Mouse (Mus musculus) frontal cortex, adult (tissue): Measurements from ENCODE around the gene Saa1.
A peak's percentile ranks its signal among the peaks of the same experiment; 100 is the strongest.
"Not testable (repeated sequence)": the region's sequence is repeated elsewhere in the genome, so short reads cannot be mapped to it uniquely, and the experiment has no call there.

ENCODE experiments used
- ATAC-seq: cut with Nextera tagmentation; 2 replicates; pipeline ENCODE4 v1.9.2; 2017; ENCODE audit warnings: mild to moderate bottlenecking, moderate library complexity, mixed read lengths; ENCODE audit not compliant: low TSS enrichment

Gene Saa1

DNA sequence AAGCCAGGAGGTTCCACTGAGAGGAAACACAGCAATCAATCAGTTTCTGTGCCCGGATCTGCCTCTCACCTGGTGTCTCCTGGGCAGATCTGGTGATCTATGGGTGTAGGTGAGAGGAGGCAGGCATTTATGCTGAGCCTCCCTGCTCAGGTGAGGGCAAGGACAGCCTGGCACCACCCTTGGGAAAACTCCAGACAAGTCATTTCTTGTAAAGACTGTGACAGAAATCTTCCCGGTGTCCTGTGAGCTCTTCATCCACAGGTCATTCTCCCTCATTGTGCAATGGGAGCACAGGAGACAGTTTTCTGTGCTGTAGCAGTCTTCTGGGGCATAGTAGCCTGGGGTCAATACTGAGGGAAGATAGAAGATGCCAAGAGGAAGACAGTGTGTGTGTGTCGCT lies at the start of gene Saa1:
Gene Saa1, minus strand, starts transcription at position 101 of the 400 bp plus-strand sequence.
- not testable (repeated sequence) for ATAC-seq

DNA sequence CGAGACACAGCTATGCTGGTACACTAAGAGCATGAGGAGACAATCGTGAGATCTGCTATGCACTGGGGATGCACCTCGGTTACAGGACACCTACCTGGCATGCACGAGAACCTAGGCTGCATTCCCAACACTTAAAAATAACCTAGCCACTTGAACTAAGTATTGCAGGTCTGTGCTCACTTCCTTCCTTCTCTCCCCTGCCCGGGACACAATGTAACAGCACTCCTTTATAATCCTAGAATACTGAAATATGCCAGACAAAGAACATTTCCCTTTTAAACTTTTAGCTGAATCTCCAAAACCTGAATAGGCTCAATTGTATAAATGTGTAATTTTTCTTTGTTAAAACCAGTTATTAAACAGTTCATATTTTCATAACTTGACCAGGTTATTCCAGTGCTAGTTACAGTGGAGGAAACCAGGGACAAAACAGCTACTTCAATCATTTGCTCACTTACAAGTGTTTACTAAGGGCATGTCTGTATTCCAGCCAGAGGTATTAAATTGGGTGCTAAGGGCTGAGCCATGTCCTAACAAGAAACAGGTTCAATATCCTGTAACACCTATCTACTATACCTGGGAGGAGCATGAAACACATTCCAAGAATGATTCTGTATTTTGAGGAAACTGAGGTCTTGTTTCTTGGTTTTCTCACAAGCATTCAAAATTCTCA lies 46.5 kb upstream of the Saa1 start:
- ATAC-seq: no peak

DNA sequence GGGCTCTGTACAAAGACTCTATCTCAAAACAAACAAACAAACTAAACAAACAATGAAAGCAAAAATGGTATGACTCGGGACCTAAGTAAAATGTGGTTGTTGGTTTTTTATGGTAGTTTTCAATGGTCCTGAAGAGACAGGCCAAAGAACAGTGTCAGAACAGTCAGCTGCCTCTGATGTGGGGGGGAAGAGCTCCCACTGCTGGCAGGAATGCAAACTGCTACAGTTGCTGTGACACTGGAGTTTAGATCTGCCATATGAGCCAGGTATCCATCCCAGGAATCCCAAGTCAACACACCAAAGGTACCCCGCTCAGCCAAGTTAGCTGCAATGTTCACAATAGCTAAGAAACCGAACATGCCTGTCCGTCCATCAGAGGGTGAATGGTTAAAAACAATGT lies 27.9 kb upstream of the Saa1 start:
- peak; percentile 72; the same call in 1 of the 2 replicates for ATAC-seq

DNA sequence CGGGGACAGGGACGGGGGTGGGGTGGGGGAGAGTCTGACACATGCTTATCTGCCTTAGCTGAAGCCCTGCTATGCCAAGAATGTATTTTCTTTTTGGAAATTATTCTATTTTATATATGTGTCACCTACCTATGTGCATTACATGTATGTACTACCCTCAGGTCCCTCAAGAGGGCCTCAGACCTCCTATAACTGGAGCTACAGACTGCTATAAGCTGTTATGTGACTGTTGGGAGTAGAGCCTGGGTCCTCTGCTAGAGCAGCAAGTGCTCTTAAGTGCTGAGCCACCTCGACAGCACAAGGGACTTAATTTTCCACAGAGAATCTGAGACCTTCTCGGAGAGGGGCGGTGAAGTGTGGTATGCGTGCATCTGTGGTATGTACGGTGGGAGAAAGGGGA lies 25.7 kb upstream of the Saa1 start:
- ATAC-seq: no peak

DNA sequence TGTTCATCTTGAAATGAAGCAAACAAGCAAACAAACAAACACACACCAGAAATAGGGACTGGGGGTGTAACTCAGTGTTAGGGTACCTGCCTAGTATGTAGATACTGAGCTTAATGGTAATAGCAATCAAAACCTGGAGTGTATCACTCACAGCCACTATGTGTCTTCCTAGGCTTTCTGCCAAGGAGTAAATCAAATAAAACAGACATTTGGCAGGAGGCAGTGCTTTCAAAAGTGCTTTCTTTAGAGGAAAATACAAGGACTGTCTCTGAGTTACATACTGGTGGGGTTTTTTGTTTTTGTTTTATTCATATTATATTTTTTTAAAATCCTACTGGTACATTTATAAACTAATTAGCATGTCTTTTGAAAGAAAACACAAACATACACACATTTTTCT lies 24.6 kb upstream of the Saa1 start:
- no peak for ATAC-seq

DNA sequence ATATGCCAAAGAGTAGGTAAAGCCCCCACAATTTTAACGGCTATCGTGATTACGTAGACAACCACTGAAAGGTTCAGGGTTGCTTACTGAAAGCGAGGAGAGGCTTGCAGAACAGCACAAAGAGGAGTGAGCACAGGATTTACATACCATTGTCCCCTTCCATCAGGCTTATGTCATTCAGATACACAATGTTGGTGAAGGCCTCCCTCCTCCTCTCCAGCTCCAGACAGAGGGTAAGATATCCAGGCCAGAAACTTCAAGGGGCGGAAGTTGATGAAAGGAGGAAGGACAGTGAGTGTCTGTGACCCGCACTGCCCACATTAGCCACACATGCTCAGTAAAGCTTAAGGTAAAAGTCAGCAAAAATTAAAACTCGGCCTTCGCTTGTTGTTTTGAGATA lies 21.9 kb upstream of the Saa1 start:
- ATAC-seq: no peak

DNA sequence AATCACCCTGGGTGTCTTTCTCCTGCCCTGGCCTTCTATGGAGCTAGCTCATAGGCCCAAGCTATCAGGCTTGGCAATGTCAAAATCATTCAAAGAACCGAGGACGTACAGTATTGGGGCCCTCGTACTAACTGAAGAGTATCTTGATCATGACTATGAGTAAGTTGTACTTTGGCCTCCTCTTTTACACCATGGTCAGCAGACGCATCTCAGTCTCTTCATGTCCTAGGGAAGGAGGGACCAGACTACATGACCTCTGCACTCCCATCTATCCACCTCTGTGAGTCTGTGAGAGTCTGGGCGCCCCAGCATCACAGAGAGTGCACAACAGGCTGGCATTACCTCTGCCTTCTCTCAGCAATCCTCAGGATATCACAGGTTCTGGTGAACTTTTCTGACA lies 19.8 kb upstream of the Saa1 start:
- ATAC-seq: no peak

DNA sequence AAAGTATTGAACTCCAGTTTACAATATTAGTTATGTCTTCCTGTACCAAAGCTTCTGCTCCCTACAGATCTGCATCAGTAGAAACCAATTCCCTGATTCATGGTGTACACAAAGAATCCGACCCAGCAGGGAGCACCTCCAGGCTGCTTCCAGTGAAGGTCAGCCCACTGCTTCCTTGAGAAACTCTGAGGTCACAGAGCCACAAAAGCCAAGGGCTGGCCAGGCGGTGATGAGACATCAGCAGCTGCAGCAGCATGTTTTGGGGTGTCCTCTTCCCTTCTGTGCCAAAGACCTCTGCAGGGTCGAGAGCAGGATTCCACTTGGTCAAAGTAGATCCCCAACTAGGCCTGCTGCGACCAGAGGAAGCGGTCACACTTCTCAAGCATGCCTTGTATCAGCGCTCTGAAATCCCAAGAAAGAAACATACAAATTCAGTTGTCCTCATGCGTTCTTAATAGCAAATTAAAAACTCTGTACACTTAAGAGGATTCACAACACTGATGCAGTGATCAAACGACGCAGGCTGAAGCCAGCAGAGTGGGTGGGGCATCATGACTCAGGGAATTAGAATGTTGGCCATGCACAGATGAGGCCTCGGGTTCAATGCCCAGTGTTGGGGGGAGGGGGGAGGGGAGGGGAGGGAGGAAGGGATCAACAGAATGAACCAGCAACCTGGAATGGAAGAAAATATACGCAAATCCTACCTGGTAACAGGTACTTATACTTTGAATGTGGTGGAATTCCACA lies 18.4 kb upstream of the Saa1 start:
- ATAC-seq: no peak

DNA sequence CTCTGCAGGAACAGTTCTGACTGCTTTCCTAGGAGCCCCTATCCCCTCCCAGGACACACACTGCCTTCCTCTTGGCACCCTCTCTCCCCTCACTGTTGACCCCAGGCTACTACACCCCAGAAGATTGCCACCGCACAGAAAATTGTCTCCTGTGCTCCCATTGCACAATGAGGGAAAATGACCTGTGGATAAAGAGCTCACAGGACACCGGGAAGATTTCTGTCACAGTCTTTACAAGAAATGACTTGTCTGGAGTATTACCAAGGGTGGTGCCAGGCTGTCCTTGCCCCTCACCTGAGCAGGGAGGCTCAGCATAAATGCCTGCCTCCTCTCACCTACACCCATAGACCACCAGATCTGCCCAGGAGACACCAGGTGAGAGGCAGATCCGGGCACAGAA lies 8.7 kb upstream of the Saa1 start, which contains the start of gene Saa2:
Gene Saa2, plus strand, starts transcription at position 301 of the 400 bp plus-strand sequence.
- no peak for ATAC-seq

DNA sequence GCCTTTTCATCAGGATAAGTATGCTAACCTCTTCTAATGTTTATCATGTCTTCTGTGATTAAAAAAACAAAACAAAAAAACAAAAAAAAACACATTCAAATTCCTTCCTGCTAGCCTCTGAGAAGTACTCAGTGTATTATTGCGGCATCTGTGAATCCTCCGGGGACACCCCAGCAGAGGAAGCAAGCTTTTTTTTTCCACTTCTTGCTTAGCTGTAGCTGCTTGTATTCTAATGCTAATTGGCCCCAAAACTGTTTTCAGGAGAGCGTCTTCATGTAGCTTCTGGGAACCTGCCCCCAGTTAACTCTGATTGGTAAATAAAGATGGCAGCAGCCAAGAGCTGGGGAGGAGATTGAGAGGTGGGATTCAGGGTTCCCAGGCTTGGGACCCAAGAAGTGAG lies 5.7 kb upstream of the Saa1 start:
- no peak for ATAC-seq

DNA sequence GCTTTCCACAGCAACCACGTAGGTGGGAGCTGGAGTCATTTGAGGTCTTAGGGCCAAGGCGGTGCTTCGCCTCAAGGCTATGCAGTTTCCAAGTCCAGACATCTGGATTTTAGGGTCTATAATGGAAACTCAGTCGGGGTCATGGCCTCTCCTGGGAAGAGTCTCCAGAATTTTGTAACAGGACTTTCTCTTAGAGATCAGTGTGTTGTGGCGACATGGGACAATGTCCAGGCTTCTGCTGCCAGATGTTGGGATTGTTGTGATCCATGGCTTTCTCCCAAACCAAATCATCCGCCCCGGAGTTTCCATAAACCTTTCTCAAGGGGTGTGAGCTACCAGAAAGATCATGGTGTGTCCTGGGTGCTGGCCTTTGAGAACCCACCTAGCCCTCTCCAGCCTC lies 3.6 kb upstream of the Saa1 start:
- no peak for ATAC-seq

DNA sequence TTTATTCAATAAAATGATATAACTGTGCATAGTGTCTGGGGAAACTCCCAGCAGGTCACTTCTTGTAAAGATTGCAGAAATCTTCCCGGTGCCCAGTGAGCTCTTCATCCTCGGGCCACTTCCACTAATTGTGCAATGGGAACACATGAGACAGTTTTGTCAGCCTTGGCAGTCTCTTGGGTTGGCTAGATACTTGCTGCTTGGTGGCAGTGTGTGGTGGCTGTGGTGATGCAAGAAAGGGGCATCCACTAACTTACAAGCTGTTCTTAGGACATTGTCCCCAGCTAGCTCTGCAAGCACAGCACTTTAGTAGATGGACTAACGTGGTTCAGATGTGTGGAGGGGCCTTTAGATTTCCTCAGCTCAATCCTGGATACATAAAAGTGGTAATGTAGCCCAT lies 3.0 kb upstream of the Saa1 start:
- no peak for ATAC-seq

DNA sequence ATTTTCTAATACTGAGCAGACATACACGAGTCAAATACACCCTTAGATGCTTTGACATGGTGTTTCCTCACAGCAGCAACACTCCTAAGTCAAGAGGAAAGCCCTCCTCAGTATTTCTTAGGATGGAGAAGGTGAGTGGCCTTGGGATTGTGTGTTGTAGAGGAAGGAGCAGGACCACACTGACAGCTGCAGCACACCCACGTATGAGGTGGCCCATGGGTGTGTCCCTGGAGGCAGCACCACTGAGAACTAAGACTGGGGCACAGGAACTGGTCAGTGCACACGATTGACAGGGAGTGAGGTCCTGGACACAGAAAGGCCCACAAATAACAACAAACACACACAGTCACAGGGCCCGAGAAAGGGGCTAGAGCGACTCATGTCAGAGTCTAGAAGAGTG lies 2.7 kb downstream of the Saa1 start:
- ATAC-seq: not testable (repeated sequence)

DNA sequence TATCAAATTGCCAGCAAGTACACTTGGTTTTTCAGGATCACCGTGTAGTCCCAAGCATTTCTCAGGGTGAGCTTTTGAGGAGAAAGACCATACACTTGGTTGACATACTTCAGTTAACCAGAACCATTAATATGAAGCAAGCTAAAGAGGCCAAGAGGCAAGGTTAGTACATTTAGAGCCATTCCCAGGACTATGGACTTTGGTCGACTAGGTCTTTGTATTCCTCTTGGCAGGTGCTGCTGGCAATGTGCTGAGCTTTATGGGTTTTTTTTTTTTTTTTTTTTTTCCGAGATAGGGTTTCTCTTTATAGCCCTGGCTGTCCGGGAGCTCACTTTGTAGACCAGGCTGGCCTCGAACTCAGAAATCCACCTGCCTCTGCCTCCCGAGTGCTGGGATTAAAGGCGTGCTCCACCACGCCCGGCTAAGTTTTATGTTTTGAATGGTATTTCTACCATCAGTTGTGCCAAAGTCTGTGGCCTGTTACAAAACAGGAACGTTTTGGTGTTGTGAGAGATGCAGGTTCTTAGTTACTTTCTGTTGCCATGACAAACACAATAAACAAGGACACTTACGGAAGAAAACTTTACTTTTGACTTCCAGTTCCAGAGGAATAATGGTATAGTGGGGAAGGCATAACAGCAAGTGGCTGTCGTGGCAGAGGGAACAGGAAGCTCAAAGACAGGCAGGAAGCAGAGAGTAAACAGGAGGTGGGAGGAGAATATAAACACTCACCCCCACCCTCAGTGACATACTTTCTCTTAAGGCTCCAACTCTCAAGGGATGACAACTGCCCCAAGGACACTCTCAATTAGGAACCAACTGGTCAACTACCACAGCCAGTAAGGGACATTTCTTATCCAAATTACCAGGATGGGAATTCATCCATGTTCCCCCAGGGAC lies 4.0 kb downstream of the Saa1 start:
- ATAC-seq: no peak

DNA sequence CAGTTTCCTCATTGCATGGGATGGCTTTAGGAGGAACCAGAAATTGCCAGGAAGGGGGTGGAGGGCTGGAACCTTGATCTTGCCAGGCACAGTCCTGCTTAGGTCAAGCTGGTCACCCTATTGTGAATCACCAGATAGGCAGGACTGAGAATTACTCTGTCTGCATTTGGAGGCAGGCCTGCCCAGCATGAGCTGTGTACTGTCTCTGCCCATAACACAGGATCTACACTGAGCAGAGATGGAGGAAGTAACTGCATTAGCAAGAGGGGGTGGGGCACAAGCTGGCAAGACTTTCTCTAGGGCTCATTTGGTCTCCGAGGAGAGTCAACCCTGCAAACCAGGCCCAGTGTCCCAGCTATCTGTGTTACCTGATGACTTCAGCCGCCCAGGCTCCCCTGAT lies 7.8 kb downstream of the Saa1 start:
- no peak for ATAC-seq

DNA sequence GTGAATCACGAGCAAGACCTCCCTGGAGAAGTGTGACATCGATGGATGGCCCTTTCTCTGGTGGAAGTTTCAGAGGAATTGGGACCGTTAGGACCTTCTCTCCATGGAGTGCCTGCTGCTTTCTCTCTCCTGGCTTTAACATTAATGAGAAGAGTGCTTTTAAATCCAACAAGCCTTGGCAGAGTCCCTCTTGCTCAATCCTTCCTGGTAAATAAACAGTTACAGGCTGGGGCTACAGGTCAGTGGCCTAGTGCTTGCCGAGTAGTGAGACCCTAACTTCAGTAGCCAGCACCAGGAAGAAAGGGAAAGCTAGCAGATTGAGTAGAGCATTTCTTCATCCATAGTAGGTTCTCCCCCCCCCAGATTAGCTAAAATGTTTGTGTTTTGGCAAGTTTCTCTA lies 10.3 kb downstream of the Saa1 start, which contains the start of gene Saa4:
Gene Saa4, minus strand, starts transcription at position 146 of the 400 bp plus-strand sequence.
- ATAC-seq: no peak

DNA sequence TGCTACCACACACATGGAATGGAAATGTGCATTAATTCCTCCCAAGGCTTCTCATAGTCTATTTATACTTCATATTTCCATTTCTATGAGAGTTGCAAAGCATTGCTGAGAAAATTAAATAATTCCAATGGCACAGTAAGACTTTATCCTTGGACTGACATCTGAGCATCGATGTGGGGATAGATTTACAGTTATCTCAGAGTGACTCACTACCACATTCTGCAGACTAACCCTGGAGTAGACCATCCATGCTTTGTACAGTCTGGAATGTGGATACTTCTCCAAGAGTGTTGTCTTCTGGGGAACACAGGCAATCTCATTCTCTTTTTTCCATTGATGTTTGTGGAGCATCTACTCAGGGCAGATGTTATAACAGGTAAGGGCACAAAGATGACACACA lies 15.2 kb downstream of the Saa1 start:
- ATAC-seq: no peak

DNA sequence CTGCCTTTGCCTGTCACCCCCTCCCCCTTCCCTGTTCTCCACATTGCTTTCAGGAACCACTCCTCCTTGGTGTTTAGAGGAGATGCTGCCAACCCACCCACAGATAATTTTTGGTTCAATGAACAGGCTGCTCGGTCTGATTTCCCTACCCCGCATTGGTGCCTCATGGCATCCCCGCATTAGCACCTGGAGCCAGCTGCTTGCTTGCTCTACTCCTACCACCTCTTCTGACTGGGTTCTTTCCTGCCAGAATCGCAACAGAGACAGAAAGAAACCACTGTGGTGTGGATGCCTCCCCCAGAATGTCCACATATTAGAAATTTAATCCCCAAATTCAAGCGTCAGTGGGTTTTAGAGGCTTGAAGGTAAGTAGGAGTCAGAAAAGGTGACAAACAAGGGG lies 18.4 kb downstream of the Saa1 start:
- ATAC-seq: peak; percentile 41; the same call in 1 of the 2 replicates

DNA sequence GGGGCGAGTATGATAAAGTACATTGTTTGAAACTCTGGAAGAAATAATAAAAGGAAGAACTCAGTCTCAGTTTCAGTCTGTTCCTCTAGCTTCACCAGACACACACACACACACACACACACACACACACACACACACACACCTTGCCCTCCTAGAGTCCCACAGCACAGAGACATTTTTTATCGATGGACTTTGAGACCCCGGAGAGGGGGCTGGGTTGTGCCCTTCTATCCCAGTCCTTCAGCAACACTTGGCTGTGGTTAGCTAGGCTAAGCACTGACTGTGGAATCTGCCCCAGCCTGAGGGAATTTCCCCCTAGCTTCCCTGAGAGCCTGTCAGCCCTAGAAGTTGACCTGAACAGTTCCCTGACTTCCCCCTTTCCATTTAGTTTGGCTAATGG lies 18.9 kb downstream of the Saa1 start:
- ATAC-seq: no peak

DNA sequence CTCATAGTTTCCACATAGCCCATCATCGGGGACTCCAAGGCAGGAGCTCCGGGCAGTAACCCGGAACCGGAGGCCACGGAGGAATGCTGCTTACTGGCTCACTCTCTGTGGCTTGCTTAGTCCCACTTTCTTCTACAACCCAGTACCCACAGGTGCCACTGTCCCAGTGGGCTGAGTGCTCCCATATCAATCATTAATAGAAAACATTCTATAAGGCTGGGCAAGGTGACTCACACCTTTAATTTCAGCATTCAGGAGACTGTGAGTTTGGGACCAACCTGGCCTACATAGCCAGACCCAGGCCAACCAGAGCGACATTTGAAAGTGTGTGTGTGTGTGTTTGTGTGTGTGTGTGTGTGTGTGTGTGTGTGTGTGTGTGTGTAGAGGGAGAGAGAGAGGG lies 19.4 kb downstream of the Saa1 start:
- ATAC-seq: no peak

DNA sequence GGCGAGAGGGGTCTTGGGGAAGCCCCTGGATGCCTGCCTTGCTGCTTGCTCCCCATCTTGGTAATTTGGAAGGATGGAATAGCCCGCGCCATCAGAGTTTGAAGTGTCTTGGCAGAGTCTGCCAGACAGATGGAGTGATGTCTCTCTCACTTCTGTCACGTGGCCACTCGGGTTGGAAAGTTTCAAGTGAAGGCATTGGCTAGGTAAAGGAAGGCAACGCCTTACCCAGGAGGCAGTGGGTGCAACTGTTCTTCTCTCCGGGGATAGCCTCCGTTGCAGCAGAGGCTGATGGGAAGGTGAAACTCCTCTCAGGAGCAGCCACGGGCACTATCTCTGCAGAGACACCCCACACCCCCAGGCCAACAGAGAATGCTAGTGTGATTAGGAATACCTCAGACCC lies 22.3 kb downstream of the Saa1 start:
- ATAC-seq: 0 out of 2 replicates have a peak, but pooled peaks have one; percentile 20

DNA sequence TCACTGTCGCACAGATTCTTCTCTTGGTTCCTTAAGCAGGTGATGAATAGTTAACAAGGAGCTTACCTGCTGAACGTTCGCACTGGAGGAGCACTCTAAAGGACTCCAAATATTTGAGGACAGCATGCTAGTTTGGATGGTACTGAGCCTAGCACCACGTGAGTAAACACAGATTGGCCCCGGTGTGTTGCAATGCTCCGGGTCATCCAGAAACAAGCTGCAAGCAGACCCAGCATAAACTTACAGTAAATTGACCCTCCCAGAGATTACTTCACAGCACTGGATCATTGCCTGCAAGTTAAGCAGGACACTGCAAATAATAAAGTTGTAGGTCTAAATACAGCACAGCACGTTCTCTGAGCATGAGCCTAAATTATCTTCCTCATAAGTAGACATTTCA lies 23.3 kb downstream of the Saa1 start:
- ATAC-seq: no peak; the same call in 1 of the 2 replicates
